Mouse (Mus musculus) heart, adult 18-20 months (tissue): ENCODE data around the gene Cnbp. TPM values are rescaled to one million over a fixed set of nuclear protein-coding genes. Genes with fewer than 3 reads are reported as not detected.

Experiments used
- DNase-seq, 2 experiments: peaks; one replicate each; pipeline ENCODE4 v3.0.0; 2021 to 2022; ENCODE audit warnings: mixed read lengths in 1 of 2
- total RNA-seq, 2 experiments: library from RNA; stranded (reverse); gene quantifications; 2 replicates each; pipeline ENCODE4 v1.2.3; 2021

The Cnbp gene
- total RNA-seq, 2 experiments from 2014 or later = 335 to 351 TPM

GRCm38 (mm10) chr6:87806028-87806427, 44.9 kb downstream of the Cnbp start:
- DNase-seq = peak in 1 of 2 experiments; percentile 29

GRCm38 (mm10) chr6:87805448-87805847, 45.5 kb downstream of the Cnbp start:
- no peak for DNase-seq

GRCm38 (mm10) chr6:87804886-87805285, 46.0 kb downstream of the Cnbp start:
- DNase-seq = no peak

- DNase-seq = no peak
Measured at GRCm38 (mm10) chr6:87804036-87804435, 46.9 kb downstream of the Cnbp start.

- DNase-seq = no peak
Measured at GRCm38 (mm10) chr6:87802462-87802861, 48.4 kb downstream of the Cnbp start.

- DNase-seq = no peak
Measured at GRCm38 (mm10) chr6:87799576-87799975, 51.3 kb downstream of the Cnbp start.

- DNase-seq = no peak
Measured at GRCm38 (mm10) chr6:87797321-87797720, 53.6 kb downstream of the Cnbp start.

GRCm38 (mm10) chr6:87796251-87796880, 54.5 kb downstream of the Cnbp start:
- DNase-seq = no peak

GRCm38 (mm10) chr6:87795385-87796150, 55.3 kb downstream of the Cnbp start:
- no peak for DNase-seq

GRCm38 (mm10) chr6:87793821-87794510, 56.9 kb downstream of the Cnbp start:
- no peak for DNase-seq

Other genes with a start within 250 kb of the Cnbp start
- 1 to 10 TPM; 2.2 to 3.0 TPM for gene Aplf, start 178.9 kb downstream of the Cnbp start, total RNA-seq
- gene Efcc1, start 120.2 kb downstream of the Cnbp start, total RNA-seq = 1 to 10 TPM in 1 of 2 experiments, under 1 TPM in 1; 0.94 to 1.3 TPM
- 1 to 10 TPM; 1.2 TPM for gene Gp9, start 73.0 kb downstream of the Cnbp start, total RNA-seq
- gene Rab43, start 38.9 kb downstream of the Cnbp start, total RNA-seq = 10 to 100 TPM in 1 of 2 experiments, 1 to 10 TPM in 1; 7.6 to 10.2 TPM
- 1 to 10 TPM in 1 of 2 experiments, under 1 TPM in 1; 0.74 to 1.3 TPM for gene Gm45140, start 15.3 kb downstream of the Cnbp start, total RNA-seq
- 10 to 100 TPM; 21.1 to 23.9 TPM for gene Isy1, start 12.3 kb downstream of the Cnbp start, total RNA-seq
- 10 to 100 TPM; 38.9 to 39.3 TPM for gene Copg1, start 36.7 kb upstream of the Cnbp start, total RNA-seq
- gene Hmces, start 62.8 kb upstream of the Cnbp start, total RNA-seq = 10 to 100 TPM; 10.8 to 12.2 TPM
- gene H1fx, start 130.5 kb upstream of the Cnbp start, total RNA-seq = 1 to 10 TPM in 1 of 2 experiments, under 1 TPM in 1; 0.94 to 1.1 TPM
- gene Rab7, start 194.2 kb upstream of the Cnbp start, total RNA-seq = 100 to 1,000 TPM; 271 to 283 TPM
- 100 to 1,000 TPM; 104 to 108 TPM for gene Rpn1, start 233.4 kb upstream of the Cnbp start, total RNA-seq